30 mouse cellular contexts compared by ENCODE assay signal in genomic region chr12:30605941-30606340, GRCm38 (mm10). TPM values are rescaled to one million over a fixed set of nuclear protein-coding genes. Genes with fewer than 3 reads are reported as not detected.
DNase-seq lines count a peak whose midpoint lies in the region; ATAC-seq and TF ChIP-seq lines count a peak whose summit lies in the region.
"Had no signal": no experiment of that assay in that cellular context is flagged by ENCODE, and none has a peak within 500 bp of the region (broad histone marks: within the 10 kb centered on the region; RNA-seq: fewer than 3 reads in every experiment).

No protein-coding gene starts in this region.

- 70% methylated on average over 6 of the region's 6 CpGs for WGBS in lung, adult 2 months
- WGBS in lung, postnatal 0 days = 52% methylated on average over 6 of the region's 6 CpGs

- no peaks in the 10 kb centered on the region for H3K36me3 ChIP-seq in lung, postnatal 0 days (ENCODE audit: insufficient read depth, low read length)
- H3K36me3 ChIP-seq: embryonic facial prominence, embryonic 13.5 days; forebrain, embryonic 12.5 days; forebrain, embryonic 15.5 days; G1E; heart, embryonic 13.5 days had no signal

- peaks cover 38% of the 10 kb centered on the region for H3K4me1 ChIP-seq in bone marrow macrophage, adult 2 months (ENCODE audit: control insufficient read depth, insufficient read depth, low read length)
- no peaks in the 10 kb centered on the region for H3K4me1 ChIP-seq in lung, adult 2 months (ENCODE audit: control insufficient read depth, insufficient read depth, low read length)
- no peaks in the 10 kb centered on the region; the same call in 1 of the 2 replicates for H3K4me1 ChIP-seq in lung, postnatal 0 days (ENCODE audit: insufficient read depth, low read depth, low read length)
- H3K4me1 ChIP-seq: forebrain, embryonic 12.5 days; heart, embryonic 13.5 days had no signal

- no peak overlapping the region for H3K9ac ChIP-seq in lung, postnatal 0 days (replicated peaks; ENCODE audit: low read depth)
- H3K9ac ChIP-seq: embryonic facial prominence, embryonic 13.5 days; forebrain, embryonic 12.5 days; forebrain, embryonic 15.5 days; heart, embryonic 13.5 days; hindbrain, embryonic 14.5 days had no signal

- H3K9me3 ChIP-seq in lung, postnatal 0 days (ENCODE audit: low read length) = no peaks in the 10 kb centered on the region
- H3K9me3 ChIP-seq: embryonic facial prominence, embryonic 13.5 days; forebrain, embryonic 12.5 days; forebrain, embryonic 15.5 days; G1E; heart, embryonic 13.5 days had no signal

- peak; percentile 49 for ATAC-seq in lung, postnatal 0 days
- no peak for ATAC-seq in granulocyte monocyte progenitor cell, adult 5-6 weeks (replicated peaks; ENCODE audit: poor library complexity, severe bottlenecking)
- ATAC-seq: forebrain, embryonic 15.5 days; hindbrain, postnatal 0 days; Patski had no signal

- peak; percentile 43 for TF ChIP-seq EP300 in lung, postnatal 0 days (IDR thresholded peaks at IDR 0.05)

- no peak overlapping the region for H3K4me3 ChIP-seq in bone marrow macrophage, adult 2 months (ENCODE audit: insufficient read depth, low read length)
- no peak overlapping the region for H3K4me3 ChIP-seq in lung, adult 2 months (replicated peaks; ENCODE audit: extremely low read depth, low read depth, low read length)
- no peak overlapping the region for H3K4me3 ChIP-seq in lung, postnatal 0 days (ENCODE audit: low read depth, low read length)
- H3K4me3 ChIP-seq: embryonic facial prominence, embryonic 13.5 days; erythroblast, embryonic 14.5 days; forebrain, embryonic 12.5 days; forebrain, embryonic 15.5 days; heart, embryonic 13.5 days had no signal

- H3K27ac ChIP-seq in bone marrow macrophage, adult 2 months (ENCODE audit: insufficient read depth, low read depth, low read length) = peak overlapping the region; percentile 70
- no peak overlapping the region for H3K27ac ChIP-seq in lung, postnatal 0 days (ENCODE audit: low read length)
- H3K27ac ChIP-seq: embryonic facial prominence, embryonic 13.5 days; forebrain, embryonic 12.5 days; forebrain, embryonic 15.5 days; heart, embryonic 13.5 days; hindbrain, embryonic 14.5 days; hindbrain, postnatal 0 days had no signal

- no peaks in the 10 kb centered on the region for H3K27me3 ChIP-seq in lung, postnatal 0 days (replicated peaks; ENCODE audit: insufficient read depth, low read length)
- H3K27me3 ChIP-seq: CH12.LX; embryonic facial prominence, embryonic 13.5 days; forebrain, embryonic 12.5 days; forebrain, embryonic 15.5 days; heart, embryonic 13.5 days had no signal

- TF ChIP-seq POLR2A in bone marrow macrophage, adult 2 months (IDR thresholded peaks at IDR 0.05; ENCODE audit: borderline replicate concordance, low read depth, low read length) = no peak
- no peak for TF ChIP-seq POLR2A in lung, adult 2 months (IDR thresholded peaks at IDR 0.05; ENCODE audit: borderline replicate concordance, extremely low read depth, low read depth, low read length)

- peak; percentile 25 for DNase-seq in lung, adult 2 months
- peak; percentile 46 for DNase-seq in lung, postnatal 0 days (ENCODE audit: low spot score)
- DNase-seq in lung, postnatal 25 days (ENCODE audit: low spot score) = peak; percentile 42
- DNase-seq in spleen, postnatal 10 days (ENCODE audit: low spot score in 2 of 2) = no peak
- no peak for DNase-seq in urinary bladder, postnatal 25 days (ENCODE audit: low spot score)
- no peak for DNase-seq in thymus, postnatal 14 days
- DNase-seq: adrenal gland, postnatal 10 days; adrenal gland, postnatal 36 days; B cell, adult 2 months; cerebellum, adult 11 months; cerebellum, adult 2 months; cerebellum, adult 9-11 months; cerebellum, postnatal 25 days; gastrocnemius, postnatal 10 days; gastrocnemius, postnatal 36 days; heart, adult 18-20 months; heart, postnatal 14 days; heart, postnatal 4 days had no signal

- no peak overlapping the region for H3K4me2 ChIP-seq in lung, postnatal 0 days (replicated peaks; ENCODE audit: low read depth, low read length)
- H3K4me2 ChIP-seq: embryonic facial prominence, embryonic 13.5 days; forebrain, embryonic 12.5 days; forebrain, embryonic 15.5 days; heart, embryonic 13.5 days; hindbrain, embryonic 14.5 days had no signal

- TF ChIP-seq CTCF in bone marrow macrophage, adult 2 months (IDR thresholded peaks at IDR 0.05; ENCODE audit: low read depth, low read length) = no peak
- TF ChIP-seq CTCF in lung, adult 2 months (IDR thresholded peaks at IDR 0.05; ENCODE audit: insufficient read depth, low read length) = no peak
- no peak for TF ChIP-seq CTCF in lung, postnatal 0 days (IDR thresholded peaks at IDR 0.05)

RNA-seq across cellular contexts. Expression of gene Tmem18, which starts 21.7 kb away (rescaled TPM):
- polyA plus RNA-seq in bone marrow macrophage, adult 2 months (2012; ENCODE audit: insufficient read depth, insufficient read length, missing spikeins) = 15.9 and 16.6 TPM in 2 replicates
- 12.7 and 18.8 TPM in 2 replicates for polyA plus RNA-seq in lung, adult 2 months (2012; rRNA removed)
- polyA plus RNA-seq in lung, postnatal 0 days (2015; fragmentation: Nextera tagmentation; extraction: Ambion mirVana) = 21.7 and 22.3 TPM in 2 replicates
- 10.5 and 11.9 TPM in 2 replicates for total RNA-seq in granulocyte monocyte progenitor cell, adult 5-6 weeks (2014; fragmentation: Nextera tagmentation)
- 12.5 and 17.6 TPM in 2 replicates for total RNA-seq in granulocyte monocyte progenitor cell, adult 5-6 weeks (2017)

Comparison
In these comparisons a context has a peak if more than half of its experiments do, and no peak if none do; other contexts are left out.
1. DNase-seq: peak in lung, adult 2 months (single experiment), lung, postnatal 0 days (single experiment) and lung, postnatal 25 days (single experiment); none in spleen, postnatal 10 days (0 of 2), urinary bladder, postnatal 25 days (single experiment) and thymus, postnatal 14 days (single experiment).